Comparison of ENCODE assay signal across 10 mouse cellular contexts in genomic region chr1:189860112-189860941, GRCm38 (mm10).
DNase-seq lines count a peak whose midpoint lies in the region; ATAC-seq and TF ChIP-seq lines count a peak whose summit lies in the region.
"Had no signal": no experiment of that assay in that cellular context is flagged by ENCODE, and none has a peak within 500 bp of the region (broad histone marks: within the 10 kb centered on the region; RNA-seq: fewer than 3 reads in every experiment).

No protein-coding gene starts in this region.

- H3K27me3 ChIP-seq in heart, embryonic 11.5 days (ENCODE audit: control insufficient read depth, insufficient read depth, low read length), result no peaks in the 10 kb centered on the region
- H3K27me3 ChIP-seq in midbrain, embryonic 13.5 days, result no peaks in the 10 kb centered on the region
- no peaks in the 10 kb centered on the region for H3K27me3 ChIP-seq in midbrain, embryonic 15.5 days (replicated peaks)
- H3K27me3 ChIP-seq in liver, embryonic 14.5 days (ENCODE audit: control insufficient read depth, insufficient read depth, low read length), result no peaks in the 10 kb centered on the region

- no peaks in the 10 kb centered on the region for H3K9me3 ChIP-seq in heart, embryonic 11.5 days (replicated peaks; ENCODE audit: control insufficient read depth, low read length)
- H3K9me3 ChIP-seq in midbrain, embryonic 13.5 days, result no peaks in the 10 kb centered on the region
- H3K9me3 ChIP-seq in midbrain, embryonic 15.5 days, result no peaks in the 10 kb centered on the region
- no peaks in the 10 kb centered on the region for H3K9me3 ChIP-seq in liver, embryonic 14.5 days (ENCODE audit: control insufficient read depth, low read length)
- H3K9me3 ChIP-seq: midbrain, embryonic 10.5 days had no signal

- DNase-seq in heart, postnatal 36 days, result no peak
- DNase-seq in liver, embryonic 14.5 days (ENCODE audit: low read depth in 3 of 3, low spot score in 3 of 3), result no peak
- peak; percentile 69 for DNase-seq in thymus, postnatal 4 days
- no peak for DNase-seq in gastrocnemius, postnatal 14 days
- no peak for DNase-seq in retina, postnatal 1 day
- DNase-seq: kidney, adult 11 months had no signal

- H3K4me1 ChIP-seq in heart, embryonic 11.5 days (ENCODE audit: control insufficient read depth, insufficient read depth, low read length), result peaks cover 8% of the 10 kb centered on the region; the same call in 1 of the 2 replicates
- peaks cover 20% of the 10 kb centered on the region for H3K4me1 ChIP-seq in midbrain, embryonic 13.5 days (replicated peaks)
- peaks cover 14% of the 10 kb centered on the region for H3K4me1 ChIP-seq in midbrain, embryonic 15.5 days
- peaks cover 0 to 17% of the 10 kb centered on the region in 2 experiments; a peak in 3 of 4 replicates for H3K4me1 ChIP-seq in liver, embryonic 14.5 days (replicated peaks; ENCODE audit: control insufficient read depth in 2 of 2, insufficient read depth in 2 of 2, low read length in 1 of 2)
- H3K4me1 ChIP-seq: midbrain, embryonic 10.5 days had no signal

- H3K4me3 ChIP-seq in heart, embryonic 11.5 days (ENCODE audit: low read depth, low read length), result no peak overlapping the region
- no peak overlapping the region for H3K4me3 ChIP-seq in midbrain, embryonic 13.5 days (replicated peaks)
- H3K4me3 ChIP-seq in midbrain, embryonic 15.5 days, result no peak overlapping the region
- no peak overlapping the region for H3K4me3 ChIP-seq in liver, embryonic 14.5 days (ENCODE audit: insufficient read depth in 1 of 2, low read depth in 2 of 2, low read length in 2 of 2)
- H3K4me3 ChIP-seq: midbrain, embryonic 10.5 days had no signal

- H3K27ac ChIP-seq in heart, embryonic 11.5 days (ENCODE audit: low read depth, low read length), result peak overlapping the region; percentile 63
- H3K27ac ChIP-seq in midbrain, embryonic 13.5 days, result no peak overlapping the region
- no peak overlapping the region for H3K27ac ChIP-seq in midbrain, embryonic 15.5 days
- no peak overlapping the region for H3K27ac ChIP-seq in liver, embryonic 14.5 days
- H3K27ac ChIP-seq: midbrain, embryonic 10.5 days had no signal

- no peak for ATAC-seq in heart, embryonic 11.5 days (replicated peaks; ENCODE audit: insufficient number of reproducible peaks, low FRiP score, low TSS enrichment)
- no peak for ATAC-seq in midbrain, embryonic 13.5 days
- no peak for ATAC-seq in midbrain, embryonic 15.5 days (replicated peaks)
- ATAC-seq in liver, embryonic 14.5 days (ENCODE audit: insufficient read depth), result peak; percentile 7; the same call in 1 of the 2 replicates

- peaks cover 11% of the 10 kb centered on the region for H3K36me3 ChIP-seq in heart, embryonic 11.5 days (ENCODE audit: control insufficient read depth, insufficient read depth, low read length)
- no peaks in the 10 kb centered on the region for H3K36me3 ChIP-seq in midbrain, embryonic 13.5 days
- no peaks in the 10 kb centered on the region for H3K36me3 ChIP-seq in midbrain, embryonic 15.5 days (replicated peaks)
- H3K36me3 ChIP-seq in liver, embryonic 14.5 days (replicated peaks; ENCODE audit: control insufficient read depth, insufficient read depth, low read depth), result no peaks in the 10 kb centered on the region

- intact Hi-C loops in heart, postnatal 36 days (cut with DNase I), result no loop called here
- intact Hi-C loops in gastrocnemius, postnatal 14 days (cut with DNase I; ENCODE audit: low total_unique reads), result no loop called here

- no peak for TF ChIP-seq EP300 in liver, embryonic 14.5 days (IDR thresholded peaks at IDR 0.05; ENCODE audit: low read depth)

- peak overlapping the region; percentile 34 for H3K9ac ChIP-seq in heart, embryonic 11.5 days (ENCODE audit: low read depth, low read length)
- peak overlapping the region; percentile 23; the same call in 1 of the 2 replicates for H3K9ac ChIP-seq in midbrain, embryonic 13.5 days (replicated peaks)
- no peak overlapping the region for H3K9ac ChIP-seq in midbrain, embryonic 15.5 days
- H3K9ac ChIP-seq in liver, embryonic 14.5 days (replicated peaks), result no peak overlapping the region

- peak; percentile 53 for TF ChIP-seq CTCF in liver, embryonic 14.5 days (IDR thresholded peaks at IDR 0.05; ENCODE audit: low read depth)

- 81% methylated on average over 17 of the region's 17 CpGs for WGBS in heart, embryonic 11.5 days (ENCODE audit: insufficient replicate concordance)
- 89% methylated on average over 17 of the region's 17 CpGs for WGBS in midbrain, embryonic 13.5 days
- WGBS in midbrain, embryonic 15.5 days, result 91% methylated on average over 17 of the region's 17 CpGs
- 70% methylated on average over 17 of the region's 17 CpGs for WGBS in liver, embryonic 14.5 days (ENCODE audit: insufficient replicate concordance)

- H3K4me2 ChIP-seq in heart, embryonic 11.5 days, result no peak overlapping the region
- H3K4me2 ChIP-seq in midbrain, embryonic 13.5 days (replicated peaks), result no peak overlapping the region
- no peak overlapping the region for H3K4me2 ChIP-seq in midbrain, embryonic 15.5 days
- no peak overlapping the region for H3K4me2 ChIP-seq in liver, embryonic 14.5 days (ENCODE audit: low read depth)

Comparison
In these comparisons a context has a peak if more than half of its experiments do, and no peak if none do; other contexts are left out.
1. H3K9ac ChIP-seq: peak in heart, embryonic 11.5 days (single experiment) and midbrain, embryonic 13.5 days (single experiment); none in midbrain, embryonic 15.5 days (single experiment) and liver, embryonic 14.5 days (single experiment).